Mouse (Mus musculus) small intestine, adult 2 months (tissue): ENCODE measurements around the gene Acp7.

Source experiments
- CTCF ChIP-seq: fragments of 200-500 bp; IDR thresholded peaks from 2 replicates; pipeline ENCODE4 v1.5.1; 2012; ENCODE audit warnings: low read depth, mild to moderate bottlenecking, control low read depth, inconsistent platforms, low read length, moderate library complexity, mixed read lengths; ENCODE audit not compliant: insufficient replicate concordance, insufficient read length; ENCODE audit errors: extremely low read depth
- POLR2A ChIP-seq: fragments of 200-500 bp; IDR thresholded peaks from 2 replicates; pipeline ENCODE4 v1.6.1; 2012; ENCODE audit warnings: low read depth, mild to moderate bottlenecking, control low read depth, inconsistent platforms, low read length, moderate library complexity

- TF ChIP-seq CTCF (peak; percentile 88; the same call in 1 of the 2 replicates), POLR2A (no peak)
Measured at GRCm38 (mm10) chr7:28601668-28602067, 29.5 kb downstream of the Acp7 start.
